Mouse (Mus musculus) forebrain, embryonic 16.5 days (tissue): ENCODE data around the gene Cela2a. TPM values are rescaled to one million over a fixed set of nuclear protein-coding genes. Genes with fewer than 3 reads are reported as not detected.
"Not testable (repeated sequence)": the region's sequence is repeated elsewhere in the genome, so short reads cannot be mapped to it uniquely, and the experiment has no call there.

Experiments
- ATAC-seq: fragments of 200-750 bp; cut with Nextera tagmentation; 2 replicates; pipeline ENCODE4 v1.8.0; 2017; ENCODE audit warnings: mild to moderate bottlenecking, moderate library complexity
- H3K27ac ChIP-seq: fragments of 300-500 bp; sonication (generic); 2 replicates; pipeline ENCODE4 v1.5.1; 2014; ENCODE audit warnings: low read length, control low read depth
- H3K27me3 ChIP-seq: fragments of 300-500 bp; sonication (generic); replicated peaks from 2 replicates; pipeline ENCODE4 v1.6.1; 2014; ENCODE audit warnings: low read length; ENCODE audit not compliant: control insufficient read depth, insufficient read depth
- H3K36me3 ChIP-seq: fragments of 300-500 bp; sonication (generic); 2 replicates; pipeline ENCODE4 v1.6.1; 2014; ENCODE audit not compliant: control insufficient read depth, insufficient read depth
- H3K4me1 ChIP-seq: fragments of 300-500 bp; sonication (generic); replicated peaks from 2 replicates; pipeline ENCODE4 v1.6.1; 2014; ENCODE audit warnings: low read length; ENCODE audit not compliant: control insufficient read depth, insufficient read depth
- H3K4me2 ChIP-seq: fragments of 300-500 bp; sonication (generic); 2 replicates; pipeline ENCODE4 v1.6.1; 2014; ENCODE audit warnings: mild to moderate bottlenecking, low read length, control low read depth
- H3K4me3 ChIP-seq: fragments of 300-500 bp; sonication (generic); replicated peaks from 2 replicates; pipeline ENCODE4 v1.5.1; 2014; ENCODE audit warnings: mild to moderate bottlenecking, low read length, control low read depth
- H3K9ac ChIP-seq: fragments of 300-500 bp; sonication (generic); replicated peaks from 2 replicates; pipeline ENCODE4 v1.6.1; 2014; ENCODE audit warnings: low read depth, low read length, control low read depth
- H3K9me3 ChIP-seq: fragments of 300-500 bp; sonication (generic); 2 replicates; pipeline ENCODE4 v1.6.1; 2016; ENCODE audit warnings: low read length; ENCODE audit not compliant: control insufficient read depth
- WGBS: fragments of 180-500 bp; shearing (Covaris S2); extraction: QIAGEN DNeasy Blood & Tissue Kit; methylation state at CpG from one replicate; pipeline ENCODE4 v1.1.7; 2014; 5-methylcytosine and 5-hydroxymethylcytosine counted together
- polyA plus RNA-seq: library from polyadenylated mRNA; unstranded; fragments of >200 nt; fragmentation: Nextera tagmentation; extraction: Ambion mirVana; gene quantifications from 2 replicates; pipeline ENCODE4 v1.2.1, GENCODE M21; 2015

Cela2a gene
- polyA plus RNA-seq, 1 experiment from 2014 or later: not detected

- H3K27me3 ChIP-seq: no peaks in the 10 kb centered on the region
- no peak for ATAC-seq
- 93% methylated on average over 7 of the region's 7 CpGs for WGBS
- no peak overlapping the region for H3K4me3 ChIP-seq
- H3K36me3 ChIP-seq: peaks cover 28% of the 10 kb centered on the region
- no peaks in the 10 kb centered on the region for H3K9me3 ChIP-seq
- H3K4me1 ChIP-seq: peaks cover 6% of the 10 kb centered on the region
- no peak overlapping the region for H3K9ac ChIP-seq
- H3K4me2 ChIP-seq: no peak overlapping the region
- no peak overlapping the region for H3K27ac ChIP-seq
Measured at GRCm38 (mm10) chr4:141787462-141787861, 38.5 kb downstream of the Cela2a start.

- 66% methylated on average over 6 of the region's 6 CpGs for WGBS
- Histone ChIP-seq H3K9ac (no peak overlapping the region), H3K27ac (no peak overlapping the region), H3K36me3 (peaks cover 31% of the 10 kb centered on the region), H3K4me1 (peaks cover 6% of the 10 kb centered on the region), H3K27me3 (no peaks in the 10 kb centered on the region), H3K9me3 (no peaks in the 10 kb centered on the region), H3K4me2 (no peak overlapping the region), H3K4me3 (no peak overlapping the region)
- no peak for ATAC-seq
Measured at GRCm38 (mm10) chr4:141787046-141787445, 38.9 kb downstream of the Cela2a start.

- Histone ChIP-seq H3K4me2 (no peak overlapping the region), H3K27me3 (no peaks in the 10 kb centered on the region), H3K4me3 (no peak overlapping the region), H3K9ac (no peak overlapping the region), H3K36me3 (peaks cover 37% of the 10 kb centered on the region), H3K9me3 (no peaks in the 10 kb centered on the region), H3K4me1 (peaks cover 6% of the 10 kb centered on the region), H3K27ac (no peak overlapping the region)
- 95% methylated on average over 13 of the region's 13 CpGs for WGBS
- no peak for ATAC-seq
Measured at GRCm38 (mm10) chr4:141786141-141786540, 39.8 kb downstream of the Cela2a start.

GRCm38 (mm10) chr4:141784835-141785234, 41.1 kb downstream of the Cela2a start:
- H3K36me3 ChIP-seq: peaks cover 38% of the 10 kb centered on the region
- no peak overlapping the region for H3K27ac ChIP-seq
- no peak overlapping the region for H3K9ac ChIP-seq
- 94% methylated on average over 5 of the region's 5 CpGs for WGBS
- ATAC-seq: no peak
- H3K9me3 ChIP-seq: no peaks in the 10 kb centered on the region
- peaks cover 4% of the 10 kb centered on the region for H3K4me1 ChIP-seq
- no peak overlapping the region for H3K4me2 ChIP-seq
- no peak overlapping the region for H3K4me3 ChIP-seq
- H3K27me3 ChIP-seq: no peaks in the 10 kb centered on the region

- no peak overlapping the region for H3K9ac ChIP-seq
- H3K27me3 ChIP-seq: no peaks in the 10 kb centered on the region
- peaks cover 43% of the 10 kb centered on the region for H3K36me3 ChIP-seq
- WGBS: 95% methylated on average over 8 of the region's 8 CpGs
- no peak for ATAC-seq
- no peak overlapping the region for H3K4me3 ChIP-seq
- H3K4me2 ChIP-seq: no peak overlapping the region
- H3K9me3 ChIP-seq: no peaks in the 10 kb centered on the region
- no peaks in the 10 kb centered on the region for H3K4me1 ChIP-seq
- H3K27ac ChIP-seq: no peak overlapping the region
Measured at GRCm38 (mm10) chr4:141781201-141781985, 44.6 kb downstream of the Cela2a start.

- WGBS: 88% methylated on average over 8 of the region's 8 CpGs
- Histone ChIP-seq H3K4me1 (no peaks in the 10 kb centered on the region), H3K4me2 (no peak overlapping the region), H3K4me3 (no peak overlapping the region), H3K9me3 (no peaks in the 10 kb centered on the region), H3K27me3 (no peaks in the 10 kb centered on the region), H3K36me3 (peaks cover 51% of the 10 kb centered on the region), H3K9ac (no peak overlapping the region), H3K27ac (no peak overlapping the region)
- no peak for ATAC-seq
Measured at GRCm38 (mm10) chr4:141779828-141780227, 46.1 kb downstream of the Cela2a start.

GRCm38 (mm10) chr4:141773019-141773418, 52.9 kb downstream of the Cela2a start:
- 85% methylated on average over 4 of the region's 4 CpGs for WGBS
- H3K27me3 ChIP-seq: not testable (repeated sequence)
- peaks cover 29% of the 10 kb centered on the region for H3K36me3 ChIP-seq

GRCm38 (mm10) chr4:141771823-141772222, 54.1 kb downstream of the Cela2a start:
- Histone ChIP-seq H3K4me1 (peaks cover 10% of the 10 kb centered on the region), H3K36me3 (peaks cover 27% of the 10 kb centered on the region), H3K27me3 (no peaks in the 10 kb centered on the region), H3K27ac (no peak overlapping the region), H3K4me2 (no peak overlapping the region), H3K9ac (no peak overlapping the region), H3K9me3 (no peaks in the 10 kb centered on the region), H3K4me3 (no peak overlapping the region)
- no peak for ATAC-seq
- 98% methylated on average over 8 of the region's 8 CpGs for WGBS

More at GRCm38 (mm10) chr4:141773019-141773418, 52.9 kb downstream of the Cela2a start:
- not testable (repeated sequence) for ATAC-seq, H3K4me2 ChIP-seq, H3K9me3 ChIP-seq, H3K27ac ChIP-seq, H3K4me1 ChIP-seq, H3K9ac ChIP-seq, H3K4me3 ChIP-seq

GRCm38 (mm10) chr4:141769501-141770160, 56.3 kb downstream of the Cela2a start:
- no peak overlapping the region for H3K27ac ChIP-seq
- no peak overlapping the region for H3K9ac ChIP-seq
- no peaks in the 10 kb centered on the region for H3K27me3 ChIP-seq
- WGBS: 82% methylated on average over 8 of the region's 8 CpGs
- H3K9me3 ChIP-seq: no peaks in the 10 kb centered on the region
- ATAC-seq: no peak
- no peak overlapping the region for H3K4me3 ChIP-seq
- peaks cover 19% of the 10 kb centered on the region for H3K4me1 ChIP-seq
- H3K4me2 ChIP-seq: no peak overlapping the region
- H3K36me3 ChIP-seq: peaks cover 11% of the 10 kb centered on the region
